Comparison of ENCODE assay signal across 24 mouse cellular contexts in the genomic region with DNA sequence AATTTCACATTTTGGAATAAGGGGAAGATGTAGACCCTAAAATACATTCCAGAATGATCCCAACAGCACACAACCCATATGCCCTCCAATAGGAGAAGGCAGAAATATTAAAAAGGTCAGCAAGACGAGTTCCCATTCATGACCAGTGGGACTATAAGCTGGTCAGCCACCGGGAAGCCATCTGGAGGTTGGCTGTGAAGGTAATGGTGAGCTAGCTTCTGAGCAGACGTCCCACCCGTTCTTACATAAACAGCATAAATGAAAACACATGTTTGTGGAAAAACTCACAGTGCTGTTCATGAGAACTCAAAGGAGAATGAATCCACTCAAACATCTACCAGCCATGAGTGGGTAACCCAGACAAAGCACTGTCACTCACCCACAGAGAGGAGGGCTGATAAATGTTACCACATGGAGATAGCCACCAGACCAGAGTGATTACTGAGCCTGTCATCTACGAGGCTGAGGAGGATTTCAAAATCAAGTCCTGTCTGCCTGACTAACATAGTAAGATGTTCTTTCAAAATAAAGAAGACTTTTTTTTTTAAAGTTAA. TPM values are rescaled to one million over a fixed set of nuclear protein-coding genes. Genes with fewer than 3 reads are reported as not detected.
DNase-seq lines count a peak whose midpoint lies in the region; ATAC-seq and TF ChIP-seq lines count a peak whose summit lies in the region.
"Had no signal": no experiment of that assay in that cellular context is flagged by ENCODE, and none has a peak within 500 bp of the region (broad histone marks: within the 10 kb centered on the region; RNA-seq: fewer than 3 reads in every experiment).

No protein-coding gene starts in this region.

- H3K27me3 ChIP-seq in heart, postnatal 0 days (ENCODE audit: control insufficient read depth, insufficient read depth, low read length), result no peaks in the 10 kb centered on the region
- no peaks in the 10 kb centered on the region for H3K27me3 ChIP-seq in embryonic facial prominence, embryonic 13.5 days
- H3K27me3 ChIP-seq: CH12.LX; forebrain, embryonic 12.5 days; hindbrain, embryonic 12.5 days; midbrain, embryonic 12.5 days; neural tube, embryonic 12.5 days had no signal

- 0 out of 2 replicates have a peak overlapping the region, but pooled peaks have one; percentile 78 for H3K27ac ChIP-seq in heart, postnatal 0 days (ENCODE audit: low read depth)
- peak overlapping the region; percentile 40; the same call in 1 of the 2 replicates for H3K27ac ChIP-seq in embryonic facial prominence, embryonic 13.5 days
- H3K27ac ChIP-seq in layer of hippocampus, adult 2 months, result no peak overlapping the region
- H3K27ac ChIP-seq: forebrain, embryonic 12.5 days; heart, embryonic 10.5 days; hindbrain, embryonic 12.5 days; macrophage; midbrain, embryonic 12.5 days; neural tube, embryonic 12.5 days had no signal

- no peaks in the 10 kb centered on the region for H3K36me3 ChIP-seq in heart, postnatal 0 days (replicated peaks; ENCODE audit: control insufficient read depth, insufficient read depth, low read length)
- H3K36me3 ChIP-seq in embryonic facial prominence, embryonic 13.5 days, result peaks cover 22% of the 10 kb centered on the region

- no peak for ATAC-seq in heart, postnatal 0 days (ENCODE audit: insufficient read depth, low read depth)
- ATAC-seq in embryonic facial prominence, embryonic 13.5 days (ENCODE audit: insufficient number of reproducible peaks, insufficient read depth, low FRiP score, low TSS enrichment, low read depth), result no peak

- no peaks in the 10 kb centered on the region for H3K9me3 ChIP-seq in heart, postnatal 0 days (replicated peaks; ENCODE audit: control insufficient read depth, low read length)
- no peaks in the 10 kb centered on the region for H3K9me3 ChIP-seq in embryonic facial prominence, embryonic 13.5 days
- H3K9me3 ChIP-seq: forebrain, embryonic 12.5 days; heart, embryonic 10.5 days; hindbrain, embryonic 12.5 days; midbrain, embryonic 12.5 days; neural tube, embryonic 12.5 days had no signal

- peak; percentile 29 to 30 for DNase-seq in cerebellum, adult 18-20 months
- no peak for DNase-seq in cerebellum, adult 8-10 months
- no peak for DNase-seq in heart, postnatal 0 days (ENCODE audit: low spot score)
- DNase-seq in heart, adult 9 months (ENCODE audit: low spot score in 2 of 2), result no peak
- DNase-seq in 416B (ENCODE audit: low read depth), result peak; percentile 38
- DNase-seq in right cerebral cortex, adult 18-20 months, result no peak
- DNase-seq in layer of hippocampus, adult 2 months (ENCODE audit: low spot score in 2 of 2), result no peak
- DNase-seq: adrenal gland, postnatal 36 days; gastrocnemius, postnatal 36 days; heart, postnatal 10 days; kidney, adult 2 months; kidney, postnatal 10 days; lung, embryonic 14.5 days; thymus, postnatal 36 days had no signal

- H3K4me3 ChIP-seq in heart, postnatal 0 days (ENCODE audit: low read depth, low read length), result no peak overlapping the region
- H3K4me3 ChIP-seq in embryonic facial prominence, embryonic 13.5 days, result no peak overlapping the region
- H3K4me3 ChIP-seq in layer of hippocampus, adult 2 months, result no peak overlapping the region
- H3K4me3 ChIP-seq: forebrain, embryonic 12.5 days; heart, embryonic 10.5 days; hindbrain, embryonic 12.5 days; midbrain, embryonic 12.5 days; neural tube, embryonic 12.5 days had no signal

- WGBS in heart, postnatal 0 days, result 82% methylated on average over 5 of the region's 5 CpGs
- WGBS in embryonic facial prominence, embryonic 13.5 days, result 35% methylated on average over 5 of the region's 5 CpGs

- TF ChIP-seq EP300 in heart, postnatal 0 days (IDR thresholded peaks at IDR 0.05; ENCODE audit: low read depth), result no peak

- H3K4me2 ChIP-seq in heart, postnatal 0 days (ENCODE audit: low read depth, low read length), result no peak overlapping the region
- H3K4me2 ChIP-seq in embryonic facial prominence, embryonic 13.5 days, result no peak overlapping the region
- H3K4me2 ChIP-seq: forebrain, embryonic 12.5 days; hindbrain, embryonic 12.5 days; liver, embryonic 11.5 days; lung, embryonic 14.5 days; midbrain, embryonic 12.5 days; neural tube, embryonic 12.5 days had no signal

- H3K4me1 ChIP-seq in heart, postnatal 0 days (ENCODE audit: control insufficient read depth, insufficient read depth), result peaks cover 38% of the 10 kb centered on the region
- H3K4me1 ChIP-seq in embryonic facial prominence, embryonic 13.5 days, result peaks cover 16% of the 10 kb centered on the region
- H3K4me1 ChIP-seq: hindbrain, embryonic 12.5 days; midbrain, embryonic 12.5 days; neural tube, embryonic 12.5 days had no signal

- no peak overlapping the region for H3K9ac ChIP-seq in heart, postnatal 0 days (replicated peaks; ENCODE audit: low read depth, low read length)
- no peak overlapping the region for H3K9ac ChIP-seq in embryonic facial prominence, embryonic 13.5 days
- H3K9ac ChIP-seq: forebrain, embryonic 12.5 days; hindbrain, embryonic 12.5 days; lung, embryonic 14.5 days; midbrain, embryonic 12.5 days; neural tube, embryonic 12.5 days had no signal

- TF ChIP-seq CTCF in heart, postnatal 0 days (IDR thresholded peaks at IDR 0.05; ENCODE audit: low read depth), result no peak
- no peak for TF ChIP-seq CTCF in layer of hippocampus, adult 2 months (conservative IDR thresholded peaks at IDR 0.05)

RNA-seq across cellular contexts. Expression of a gene that starts 33.9 kb away (rescaled TPM):
- total RNA-seq in heart, postnatal 0 days (2014; rRNA removed; ENCODE audit: low replicate concordance), result 2.6 and 7.2 TPM in 2 replicates
- 2.0 and 2.4 TPM in 2 replicates for polyA plus RNA-seq in heart, postnatal 0 days (2015; fragmentation: Nextera tagmentation; extraction: Ambion mirVana)
- 9.5 and 10.4 TPM in 2 replicates for polyA plus RNA-seq in embryonic facial prominence, embryonic 13.5 days (2015; fragmentation: Nextera tagmentation; extraction: Ambion mirVana)
- total RNA-seq in layer of hippocampus, adult 2 months (2021), result 10 to 100 TPM; 20.8 to 22.8 TPM

RNA-seq across cellular contexts. Expression of a gene that starts 46.4 kb away (rescaled TPM):
- total RNA-seq in heart, postnatal 0 days (2014; rRNA removed; ENCODE audit: low replicate concordance), result 66.7 and 80.0 TPM in 2 replicates
- 47.5 and 48.7 TPM in 2 replicates for polyA plus RNA-seq in heart, postnatal 0 days (2015; fragmentation: Nextera tagmentation; extraction: Ambion mirVana)
- polyA plus RNA-seq in embryonic facial prominence, embryonic 13.5 days (2015; fragmentation: Nextera tagmentation; extraction: Ambion mirVana), result 36.9 and 41.2 TPM in 2 replicates
- total RNA-seq in layer of hippocampus, adult 2 months (2021), result 1 to 10 TPM; 6.7 to 7.3 TPM
- polyA plus RNA-seq: macrophage had no signal

RNA-seq across cellular contexts. Expression of a gene that starts 47.8 kb away (rescaled TPM):
- total RNA-seq in heart, postnatal 0 days (2014; rRNA removed; ENCODE audit: low replicate concordance), result 0.54 TPM in 1 of 2 replicates, not detected in the other
- not detected in 2 replicates for polyA plus RNA-seq in heart, postnatal 0 days (2015; fragmentation: Nextera tagmentation; extraction: Ambion mirVana)
- 0.07 and 0.11 TPM in 2 replicates for polyA plus RNA-seq in embryonic facial prominence, embryonic 13.5 days (2015; fragmentation: Nextera tagmentation; extraction: Ambion mirVana)
- 1 to 10 TPM in 1 of 2 experiments, under 1 TPM in 1; 0.59 to 1.1 TPM for total RNA-seq in layer of hippocampus, adult 2 months (2021)
- total RNA-seq: gastrocnemius, postnatal 36 days; heart, postnatal 10 days; MEL had no signal
- polyA plus RNA-seq: forebrain, embryonic 12.5 days; heart, embryonic 10.5 days; kidney, adult 2 months; liver, embryonic 11.5 days; lung, embryonic 14.5 days; macrophage; midbrain, embryonic 12.5 days had no signal

Comparison
In these comparisons a context has a peak if more than half of its experiments do, and no peak if none do; other contexts are left out.
1. DNase-seq: peak in cerebellum, adult 18-20 months (2 of 2) and 416B (single experiment); none in cerebellum, adult 8-10 months (single experiment), heart, postnatal 0 days (single experiment), heart, adult 9 months (0 of 2), right cerebral cortex, adult 18-20 months (single experiment) and layer of hippocampus, adult 2 months (0 of 2).